Mouse (Mus musculus): Measurements from ENCODE around the gene Ppp1r18. TPM values are rescaled to one million over a fixed set of nuclear protein-coding genes. Genes with fewer than 3 reads are reported as not detected.

Gene Ppp1r18
- polyA plus RNA-seq, 1 experiment from 2014 or later, result 19.3 TPM

DNA sequence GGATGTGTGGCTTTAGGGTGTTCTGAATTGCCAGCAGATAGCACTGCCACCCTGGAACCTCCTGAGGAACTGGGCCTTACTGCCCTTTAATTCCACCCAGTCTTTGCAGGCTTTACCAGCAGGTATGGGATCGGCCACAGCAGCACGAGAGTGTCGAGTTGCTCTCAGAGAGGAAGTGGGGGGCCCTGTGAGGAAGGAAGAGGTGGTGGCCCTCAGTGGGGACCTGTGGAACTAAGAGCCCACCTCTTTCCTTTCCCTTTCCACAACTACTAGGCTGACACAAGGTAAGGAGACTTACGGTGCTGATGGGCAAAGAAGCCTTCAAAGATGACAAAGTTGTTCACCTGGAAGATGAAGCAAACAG, 38.6 kb downstream of the Ppp1r18 start:
- Histone ChIP-seq H3K27me3 (replicated peaks) (no peaks in the 10 kb centered on the region), H3K27ac (replicated peaks) (no peak overlapping the region), H3K4me3 (replicated peaks) (no peak overlapping the region), H3K9ac (replicated peaks) (no peak overlapping the region), H3K9me3 (replicated peaks) (no peaks in the 10 kb centered on the region), H3K36me3 (peaks cover 77% of the 10 kb centered on the region), H3K4me1 (peaks cover 26% of the 10 kb centered on the region), H3K4me2 (no peak overlapping the region)
- 87% methylated on average over 4 of the region's 4 CpGs for WGBS
- no peak for ATAC-seq (ENCODE audit: low FRiP score)

DNA sequence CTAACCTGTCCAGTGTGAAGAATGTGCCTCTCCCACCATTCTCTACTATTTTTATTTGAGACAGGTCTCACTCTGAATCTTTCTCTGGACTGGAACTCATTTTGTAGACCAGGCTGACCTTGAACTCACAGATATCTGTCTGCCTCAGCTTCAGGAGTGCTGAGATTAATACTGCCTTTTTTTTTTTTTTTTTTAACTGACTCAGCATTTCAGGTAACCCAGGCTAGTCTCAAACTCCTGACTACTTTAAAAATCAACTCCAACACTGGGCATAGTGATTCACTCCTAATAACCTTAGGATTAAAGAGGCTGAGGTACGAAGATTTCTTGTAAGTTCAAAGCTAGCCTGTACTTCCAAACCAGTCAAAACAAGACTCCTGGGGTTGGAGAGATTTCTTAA, 40.2 kb downstream of the Ppp1r18 start:
- ATAC-seq (ENCODE audit: low FRiP score), result no peak

DNA sequence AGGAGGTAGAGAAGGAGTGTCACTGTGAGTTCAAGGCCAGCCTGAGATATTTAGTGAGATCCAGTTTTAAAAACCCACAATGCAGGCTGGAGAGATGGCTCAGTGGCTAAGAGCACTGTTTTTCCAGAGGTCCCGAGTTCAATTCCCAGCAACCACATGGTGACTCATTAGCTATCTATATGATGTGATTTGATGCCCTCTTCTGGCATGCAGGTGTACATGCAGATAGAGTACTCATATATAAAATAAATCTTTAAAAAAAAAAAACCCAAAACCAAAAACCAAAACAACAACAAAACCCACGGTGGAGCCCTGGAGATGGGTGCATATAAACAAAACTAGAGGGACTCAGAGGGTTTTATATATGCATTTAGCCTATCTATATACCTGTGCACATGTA, 42.2 kb downstream of the Ppp1r18 start:
- H3K36me3 ChIP-seq, result peaks cover 46% of the 10 kb centered on the region
- no peaks in the 10 kb centered on the region for H3K27me3 ChIP-seq (replicated peaks)
- WGBS, result 79% methylated on average over 2 of the region's 2 CpGs
- H3K9me3 ChIP-seq (replicated peaks), result no peaks in the 10 kb centered on the region
- H3K4me1 ChIP-seq, result peaks cover 35% of the 10 kb centered on the region
- H3K27ac ChIP-seq (replicated peaks), result no peak overlapping the region
- no peak overlapping the region for H3K4me3 ChIP-seq (replicated peaks)
- no peak for ATAC-seq (ENCODE audit: low FRiP score)
- no peak overlapping the region for H3K9ac ChIP-seq (replicated peaks)
- H3K4me2 ChIP-seq, result peak overlapping the region; percentile 89; the same call in 1 of the 2 replicates

More for the DNA sequence above, 40.2 kb downstream of the Ppp1r18 start:
- H3K4me2 ChIP-seq, result no peak overlapping the region
- H3K4me3 ChIP-seq (replicated peaks), result no peak overlapping the region
- peaks cover 61% of the 10 kb centered on the region for H3K36me3 ChIP-seq
- no peaks in the 10 kb centered on the region for H3K9me3 ChIP-seq (replicated peaks)
- H3K27ac ChIP-seq (replicated peaks), result no peak overlapping the region
- no peaks in the 10 kb centered on the region for H3K27me3 ChIP-seq (replicated peaks)
- no peak overlapping the region for H3K9ac ChIP-seq (replicated peaks)
- peaks cover 35% of the 10 kb centered on the region for H3K4me1 ChIP-seq
- 98% methylated on average over 1 of the region's 1 CpGs for WGBS

DNA sequence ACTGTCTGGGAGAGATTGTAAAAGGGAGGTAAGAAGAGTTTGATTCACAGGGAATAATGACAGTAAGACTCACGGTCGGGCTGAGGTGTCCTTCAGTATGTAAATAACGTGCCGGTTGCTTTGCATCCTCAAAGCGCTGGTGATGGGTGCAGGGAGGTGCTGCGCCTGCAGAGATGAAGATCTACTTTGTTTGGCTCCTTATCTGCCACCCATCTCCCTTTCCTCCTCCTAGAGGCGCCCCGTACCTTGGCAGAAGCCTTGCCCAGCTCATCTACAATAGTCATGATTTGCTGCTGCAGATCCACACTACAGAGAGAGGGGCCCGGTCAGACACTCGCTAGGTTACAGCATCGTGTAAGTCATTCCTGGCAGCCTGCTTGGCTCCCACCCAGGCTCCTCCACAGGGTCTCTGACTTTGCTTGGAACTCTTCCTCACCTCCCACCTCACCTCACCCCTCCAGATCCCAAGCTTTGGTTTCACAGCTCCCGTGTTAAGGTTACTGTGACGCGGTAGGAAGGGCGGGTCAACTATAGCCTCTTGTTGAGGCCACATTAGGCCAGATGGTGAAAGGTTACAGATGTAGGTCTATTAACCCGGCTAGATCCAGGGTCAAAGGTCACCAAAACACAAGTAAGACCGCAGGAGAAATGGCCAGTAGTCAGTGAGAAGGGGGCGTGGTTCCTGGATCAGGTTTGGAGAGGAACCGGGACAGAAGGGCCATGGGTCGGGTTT, 44.0 kb downstream of the Ppp1r18 start:
- peaks cover 41% of the 10 kb centered on the region for H3K36me3 ChIP-seq

DNA sequence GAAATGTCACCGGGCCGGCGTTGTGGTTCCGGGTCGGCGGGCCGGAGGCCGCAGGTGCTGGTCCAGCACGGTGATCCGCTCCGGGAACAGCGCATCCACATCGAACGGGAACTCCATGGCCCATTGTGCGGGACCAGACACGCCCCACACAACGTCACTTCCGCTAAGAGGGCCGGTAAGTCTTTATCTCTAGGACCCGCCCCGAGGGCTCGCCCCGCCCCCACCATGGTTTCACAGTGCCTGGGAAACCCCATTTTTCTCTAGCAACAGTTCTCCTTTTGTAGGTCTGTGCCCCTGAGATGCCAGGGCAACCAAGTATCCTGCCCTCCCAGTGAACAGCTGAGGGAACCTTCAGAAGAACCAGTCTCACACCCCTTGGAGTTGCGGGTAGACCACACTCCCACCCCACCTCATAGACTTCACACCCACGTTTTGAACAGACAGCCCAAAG, 44.6 kb downstream of the Ppp1r18 start, which contains the start of gene Atat1:
Gene Atat1, minus strand, starts transcription at position 157 of the 451 bp plus-strand sequence.
- Histone ChIP-seq H3K9ac (replicated peaks) (peak within 1 kb of the TSS; percentile 88), H3K9me3 (replicated peaks) (no peaks in the 10 kb centered on the region), H3K27me3 (replicated peaks) (no peaks in the 10 kb centered on the region), H3K4me3 (replicated peaks) (peak within 1 kb of the TSS; percentile 69), H3K4me1 (peaks cover 40% of the 10 kb centered on the region), H3K36me3 (peaks cover 38% of the 10 kb centered on the region), H3K4me2 (peak within 1 kb of the TSS; percentile 89), H3K27ac (replicated peaks) (peak within 1 kb of the TSS; percentile 89)
- ATAC-seq (ENCODE audit: low FRiP score), result peak; percentile 93
- 3% methylated on average over 25 of the region's 25 CpGs for WGBS

More for the DNA sequence above, 44.0 kb downstream of the Ppp1r18 start:
- Histone ChIP-seq H3K27ac (replicated peaks) (peak overlapping the region; percentile 89), H3K27me3 (replicated peaks) (no peaks in the 10 kb centered on the region), H3K4me2 (peak overlapping the region; percentile 89), H3K4me1 (peaks cover 35% of the 10 kb centered on the region), H3K9me3 (replicated peaks) (no peaks in the 10 kb centered on the region), H3K9ac (replicated peaks) (peak overlapping the region; percentile 88), H3K4me3 (replicated peaks) (peak overlapping the region; percentile 69)
- ATAC-seq (ENCODE audit: low FRiP score), result peak; percentile 52
- 13% methylated on average over 20 of the region's 20 CpGs for WGBS

DNA sequence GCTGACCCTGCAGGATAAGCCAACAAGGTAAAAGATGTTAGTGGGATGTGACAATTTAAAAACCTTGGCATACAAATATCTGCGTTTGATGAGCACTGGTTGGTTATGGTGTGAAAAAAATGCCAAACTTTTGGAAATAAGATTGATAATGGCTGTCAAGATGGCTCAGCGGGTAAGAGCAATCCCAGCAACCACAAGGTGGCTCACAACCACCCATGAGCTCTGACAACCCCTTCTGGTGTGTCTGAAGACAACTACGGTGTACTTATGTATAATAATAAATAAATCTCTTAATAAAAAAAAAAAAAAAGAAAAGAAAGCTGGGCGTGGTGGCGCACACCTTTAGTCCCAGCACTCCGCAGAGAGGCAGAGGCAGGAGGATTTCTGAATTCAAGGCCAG, 49.6 kb downstream of the Ppp1r18 start:
- Histone ChIP-seq H3K4me1 (peaks cover 25% of the 10 kb centered on the region), H3K4me2 (peak overlapping the region; percentile 78), H3K27me3 (replicated peaks) (no peaks in the 10 kb centered on the region), H3K36me3 (0 out of 2 replicates have a peak, but pooled peaks cover 11% of the 10 kb centered on the region), H3K4me3 (replicated peaks) (peak overlapping the region; percentile 73; the same call in 1 of the 2 replicates), H3K27ac (replicated peaks) (no peak overlapping the region), H3K9ac (replicated peaks) (no peak overlapping the region), H3K9me3 (replicated peaks) (no peaks in the 10 kb centered on the region)
- WGBS, result 82% methylated on average over 6 of the region's 6 CpGs
- no peak for ATAC-seq (ENCODE audit: low FRiP score)

DNA sequence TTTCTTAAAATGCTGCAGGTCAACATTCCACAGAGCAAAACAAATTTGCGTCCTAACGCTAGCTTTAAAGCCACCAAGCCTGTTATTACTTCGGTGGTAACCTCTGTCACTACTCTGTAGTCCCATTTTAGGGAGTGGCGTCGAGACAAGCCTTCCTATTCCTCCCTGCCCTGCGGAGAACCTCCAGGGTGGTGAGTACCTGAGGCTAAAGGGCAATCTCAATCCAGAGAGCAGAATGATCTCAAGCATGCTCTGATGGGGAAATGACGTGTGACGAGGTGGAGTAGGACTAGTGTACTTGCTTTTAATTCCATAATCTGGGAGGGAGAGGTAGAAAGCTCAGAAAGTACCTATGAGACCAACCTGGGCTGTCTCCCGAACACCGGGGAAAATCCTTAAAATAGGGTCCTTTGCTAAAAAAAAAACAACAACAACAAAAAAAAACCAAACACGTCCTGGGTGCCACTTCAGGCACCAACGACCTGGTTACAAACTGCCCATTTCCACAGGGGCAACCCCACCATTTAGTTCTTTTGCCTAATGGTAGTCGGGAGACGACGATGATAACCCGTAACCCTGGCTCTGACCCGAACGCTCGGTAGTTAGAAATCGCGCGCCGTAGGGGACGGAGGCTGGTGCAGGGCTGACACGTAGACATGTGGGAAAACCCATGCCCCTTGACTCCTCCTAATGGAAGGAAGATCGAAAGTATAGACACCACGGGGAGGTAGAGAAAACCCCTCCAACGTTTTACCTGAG, 50.3 kb downstream of the Ppp1r18 start:
- ATAC-seq (ENCODE audit: low FRiP score), result no peak
- Histone ChIP-seq H3K27ac (replicated peaks) (peak overlapping the region; percentile 99), H3K9me3 (replicated peaks) (no peaks in the 10 kb centered on the region), H3K27me3 (replicated peaks) (no peaks in the 10 kb centered on the region), H3K4me3 (replicated peaks) (peak overlapping the region; percentile 73), H3K4me1 (peaks cover 30% of the 10 kb centered on the region), H3K36me3 (0 out of 2 replicates have a peak, but pooled peaks cover 11% of the 10 kb centered on the region), H3K4me2 (peak overlapping the region; percentile 78), H3K9ac (replicated peaks) (peak overlapping the region; percentile 67)
- 3% methylated on average over 28 of the region's 28 CpGs for WGBS

DNA sequence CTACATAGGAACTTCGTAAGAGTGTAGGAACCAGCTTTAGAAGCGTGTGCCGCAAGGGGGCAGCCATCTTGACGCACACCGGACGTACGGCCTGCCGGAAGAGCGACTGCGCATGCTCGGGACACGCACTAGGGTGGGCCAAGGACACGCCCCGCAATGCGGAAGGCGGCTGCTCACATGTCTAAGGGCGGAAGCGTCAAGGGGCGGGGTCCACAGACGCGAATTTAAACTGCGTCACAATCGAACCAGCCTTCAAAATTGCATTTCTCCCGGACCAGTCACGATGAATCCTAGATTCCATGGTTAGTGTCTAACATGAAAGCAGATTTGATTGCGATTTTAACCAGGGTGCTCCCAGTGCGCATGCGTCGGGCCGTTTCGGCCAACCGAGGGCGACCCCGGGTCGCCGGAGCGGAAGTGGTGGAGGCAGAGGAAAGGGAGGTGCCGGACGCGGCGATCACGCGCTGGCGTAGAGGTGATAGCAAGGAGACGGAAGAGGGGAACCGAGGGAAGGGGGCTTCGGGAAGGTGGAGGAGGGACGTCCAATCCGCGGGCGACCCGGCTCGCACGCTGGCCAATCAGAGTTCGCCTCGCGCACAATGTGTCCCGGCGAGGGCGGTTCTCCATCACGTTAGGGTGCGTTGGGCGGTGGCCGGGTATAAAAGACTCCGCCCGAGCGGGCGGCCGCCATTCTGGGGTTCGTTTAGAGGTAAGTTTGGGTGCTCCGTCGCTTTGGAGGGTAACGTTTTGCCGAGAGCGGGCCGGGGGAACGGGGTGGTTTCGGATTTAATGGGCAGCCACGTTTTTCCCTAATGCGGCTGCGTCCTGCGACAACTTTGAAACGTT, 51.1 kb downstream of the Ppp1r18 start, which contains the start of the genes Mrps18b and Ppp1r10:
Gene Mrps18b, minus strand, starts transcription at position 93 of the 846 bp plus-strand sequence.
Gene Ppp1r10, plus strand, starts transcription at position 138 of the 846 bp plus-strand sequence.
- Histone ChIP-seq H3K27me3 (replicated peaks) (no peaks in the 10 kb centered on the region), H3K9ac (replicated peaks) (peak within 1 kb of the TSS; percentile 80), H3K9me3 (replicated peaks) (no peaks in the 10 kb centered on the region), H3K36me3 (peaks cover 11% of the 10 kb centered on the region; the same call in 1 of the 2 replicates), H3K4me2 (peak within 1 kb of the TSS; percentile 78), H3K4me1 (peaks cover 38% of the 10 kb centered on the region), H3K4me3 (replicated peaks) (peak within 1 kb of the TSS; percentile 73), H3K27ac (replicated peaks) (peak within 1 kb of the TSS; percentile 99)
- ATAC-seq (ENCODE audit: low FRiP score), result peak; percentile 93
- under 1% methylated on average over 76 of the region's 83 CpGs for WGBS

DNA sequence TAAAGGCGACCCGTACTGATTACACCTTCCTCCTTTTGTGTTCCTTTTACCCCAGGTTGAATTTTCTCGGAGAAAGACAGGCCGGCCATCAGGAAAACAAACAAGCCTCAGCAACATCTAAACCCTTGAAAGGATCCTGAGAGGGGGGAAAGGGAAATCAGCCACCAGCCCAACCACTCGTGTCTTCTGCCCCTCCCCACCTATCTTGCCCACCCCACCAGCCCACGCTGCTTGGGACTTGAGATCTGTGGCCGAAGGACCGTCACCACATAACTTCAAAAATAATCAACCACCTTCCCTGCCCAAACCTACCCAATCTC, 51.7 kb downstream of the Ppp1r18 start:
- H3K4me3 ChIP-seq (replicated peaks), result peak overlapping the region; percentile 73
- H3K4me1 ChIP-seq, result peaks cover 43% of the 10 kb centered on the region
- peak overlapping the region; percentile 99 for H3K27ac ChIP-seq (replicated peaks)
- no peaks in the 10 kb centered on the region for H3K9me3 ChIP-seq (replicated peaks)
- peak overlapping the region; percentile 78 for H3K4me2 ChIP-seq
- peaks cover 11% of the 10 kb centered on the region; the same call in 1 of the 2 replicates for H3K36me3 ChIP-seq
- peak overlapping the region; percentile 80 for H3K9ac ChIP-seq (replicated peaks)
- no peak for ATAC-seq (ENCODE audit: low FRiP score)
- WGBS, result 0% methylated on average over 8 of the region's 8 CpGs
- no peaks in the 10 kb centered on the region for H3K27me3 ChIP-seq (replicated peaks)

DNA sequence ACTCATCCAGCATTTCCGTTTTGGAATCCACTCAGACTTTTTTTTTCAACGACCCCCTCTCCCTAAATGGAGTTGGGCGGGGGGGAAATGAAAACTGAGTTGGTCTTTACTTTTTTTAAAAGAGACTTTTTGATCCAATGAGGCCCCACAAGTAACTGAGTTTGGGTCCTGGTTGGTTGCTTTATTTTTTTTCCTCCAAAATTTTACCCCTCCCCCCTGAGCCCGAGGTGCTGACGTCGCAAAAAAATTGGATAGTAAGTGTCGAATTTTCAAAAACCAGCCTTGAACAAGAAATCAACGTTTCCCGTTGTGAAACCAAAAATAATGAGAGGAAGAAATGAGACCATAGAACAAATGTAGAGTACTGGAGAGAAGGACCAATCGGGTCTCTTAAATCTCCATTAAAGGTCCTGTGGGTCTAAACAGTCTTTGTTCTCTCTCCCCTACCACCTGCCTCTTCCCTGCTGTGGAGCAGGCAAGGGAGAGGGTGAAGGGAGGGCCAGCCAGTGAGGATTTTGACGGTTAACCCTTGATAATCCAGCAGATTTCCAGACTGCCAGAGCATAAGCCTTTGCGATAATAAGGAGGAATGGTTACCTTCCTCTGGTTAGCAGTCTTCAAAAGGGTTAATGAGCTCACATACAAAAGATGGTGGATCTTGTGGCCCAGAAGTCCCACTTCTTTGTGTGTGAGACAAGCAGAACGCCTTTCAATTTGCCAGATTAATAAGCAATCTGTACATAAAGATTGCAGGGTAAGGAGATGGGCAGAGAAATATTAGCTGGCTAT, 52.3 kb downstream of the Ppp1r18 start:
- peak overlapping the region; percentile 99 for H3K27ac ChIP-seq (replicated peaks)
- H3K4me3 ChIP-seq (replicated peaks), result peak overlapping the region; percentile 73
- no peaks in the 10 kb centered on the region for H3K27me3 ChIP-seq (replicated peaks)
- peaks cover 8% of the 10 kb centered on the region; the same call in 1 of the 2 replicates for H3K36me3 ChIP-seq
- H3K4me2 ChIP-seq, result peak overlapping the region; percentile 78
- H3K9me3 ChIP-seq (replicated peaks), result no peaks in the 10 kb centered on the region
- H3K4me1 ChIP-seq, result peaks cover 49% of the 10 kb centered on the region
- ATAC-seq (ENCODE audit: low FRiP score), result peak; percentile 9; the same call in 1 of the 2 replicates
- under 1% methylated on average over 13 of the region's 13 CpGs for WGBS
- H3K9ac ChIP-seq (replicated peaks), result peak overlapping the region; percentile 80

All from neural tube, embryonic 15.5 days (tissue).